Comparison of ENCODE assay signal across 8 mouse cellular contexts in the genomic region with DNA sequence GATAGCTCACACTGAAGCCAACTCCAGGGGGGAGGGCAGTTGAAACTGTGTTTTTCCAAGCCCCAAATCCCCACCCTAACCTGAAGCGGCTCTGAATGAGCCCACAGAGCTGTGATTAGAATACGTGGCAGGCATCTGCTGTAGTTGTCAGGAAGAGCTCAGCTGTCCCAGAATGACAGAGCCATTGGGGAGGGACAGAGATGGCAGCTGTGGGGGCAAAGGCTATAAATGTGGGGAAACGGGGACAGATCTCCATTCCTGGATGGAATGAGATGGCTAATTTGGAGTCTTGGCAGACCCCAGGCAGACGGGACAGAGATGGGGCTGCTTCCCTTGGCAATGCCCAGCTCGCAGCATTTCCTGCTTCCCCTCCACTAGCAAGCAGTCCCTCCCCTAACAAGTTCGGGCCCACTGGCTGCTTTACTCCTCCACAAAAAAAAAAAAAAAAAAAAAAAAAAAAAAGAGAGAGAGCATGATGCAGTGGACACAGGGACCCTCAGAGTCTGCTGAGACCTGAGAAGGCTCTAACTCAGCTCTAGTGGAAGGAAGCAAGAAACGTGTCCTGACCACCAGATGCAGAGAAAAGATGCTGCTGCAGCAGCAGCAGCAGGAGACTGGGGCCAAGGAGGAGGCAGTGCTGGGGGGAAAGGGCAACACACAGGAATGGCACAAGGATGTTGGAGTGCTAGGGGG. TPM values are rescaled to one million over a fixed set of nuclear protein-coding genes. Genes with fewer than 3 reads are reported as not detected.
DNase-seq lines count a peak whose midpoint lies in the region; ATAC-seq lines count a peak whose summit lies in the region.

No protein-coding gene starts in this region.

- peak overlapping the region; percentile 81 for H3K4me2 ChIP-seq in neural tube, embryonic 11.5 days (ENCODE audit: low read depth)
- 0 out of 2 replicates have a peak overlapping the region, but pooled peaks have one; percentile 69 for H3K4me2 ChIP-seq in limb, embryonic 11.5 days (ENCODE audit: low read depth, severe bottlenecking)
- H3K4me2 ChIP-seq in stomach, embryonic 15.5 days, result peak overlapping the region; percentile 88; the same call in 1 of the 2 replicates

- no peaks in the 10 kb centered on the region for H3K9me3 ChIP-seq in heart, embryonic 10.5 days
- H3K9me3 ChIP-seq in neural tube, embryonic 11.5 days (ENCODE audit: control insufficient read depth, low read length), result no peaks in the 10 kb centered on the region
- H3K9me3 ChIP-seq in limb, embryonic 11.5 days (ENCODE audit: control insufficient read depth, low read length), result no peaks in the 10 kb centered on the region
- H3K9me3 ChIP-seq in stomach, embryonic 15.5 days, result no peaks in the 10 kb centered on the region

- H3K9ac ChIP-seq in neural tube, embryonic 11.5 days (ENCODE audit: low read length), result peak overlapping the region; percentile 79; the same call in 1 of the 2 replicates
- H3K9ac ChIP-seq in limb, embryonic 11.5 days (ENCODE audit: low read length), result no peak overlapping the region
- H3K9ac ChIP-seq in stomach, embryonic 15.5 days, result no peak overlapping the region

- ATAC-seq in neural tube, embryonic 11.5 days (ENCODE audit: insufficient read depth, low FRiP score, low TSS enrichment), result no peak
- no peak for ATAC-seq in limb, embryonic 11.5 days (ENCODE audit: insufficient number of reproducible peaks, low FRiP score, low TSS enrichment, low read depth)
- ATAC-seq in stomach, embryonic 15.5 days (ENCODE audit: insufficient read depth, low FRiP score, low read depth), result no peak

- peak overlapping the region; percentile 93 for H3K27ac ChIP-seq in heart, embryonic 10.5 days
- H3K27ac ChIP-seq in neural tube, embryonic 11.5 days (ENCODE audit: low read depth, low read length), result peak overlapping the region; percentile 80
- no peak overlapping the region; the same call in 1 of the 2 replicates for H3K27ac ChIP-seq in limb, embryonic 11.5 days (replicated peaks; ENCODE audit: low read depth, low read length)
- H3K27ac ChIP-seq in stomach, embryonic 15.5 days, result peak overlapping the region; percentile 78; the same call in 1 of the 2 replicates

- DNase-seq in heart, embryonic 10.5 days (ENCODE audit: low spot score), result no peak
- no peak for DNase-seq in heart, postnatal 36 days
- no peak for DNase-seq in neural tube, embryonic 11.5 days (ENCODE audit: low spot score)
- no peak for DNase-seq in neural tube, embryonic 10.5 days (ENCODE audit: extremely low spot score, low spot score)
- no peak for DNase-seq in limb, embryonic 11.5 days (ENCODE audit: low spot score)
- no peak for DNase-seq in adrenal gland, adult (ENCODE audit: inconsistent age in 2 of 2, low spot score in 1 of 2)
- no peak for DNase-seq in layer of hippocampus, postnatal 25 days (ENCODE audit: extremely low spot score in 1 of 2, low spot score in 1 of 2)

- H3K27me3 ChIP-seq in heart, embryonic 10.5 days (ENCODE audit: insufficient read depth, poor library complexity, severe bottlenecking), result peaks cover 20% of the 10 kb centered on the region; the same call in 1 of the 2 replicates
- no peaks in the 10 kb centered on the region for H3K27me3 ChIP-seq in neural tube, embryonic 11.5 days (ENCODE audit: control insufficient read depth, insufficient read depth, low read length)
- H3K27me3 ChIP-seq in limb, embryonic 11.5 days (ENCODE audit: control insufficient read depth, insufficient read depth, low read length), result no peaks in the 10 kb centered on the region
- H3K27me3 ChIP-seq in stomach, embryonic 15.5 days (replicated peaks), result no peaks in the 10 kb centered on the region

- H3K36me3 ChIP-seq in heart, embryonic 10.5 days, result peaks cover 6% of the 10 kb centered on the region
- H3K36me3 ChIP-seq in neural tube, embryonic 11.5 days (ENCODE audit: control insufficient read depth, insufficient read depth, low read length), result no peaks in the 10 kb centered on the region
- H3K36me3 ChIP-seq in limb, embryonic 11.5 days (ENCODE audit: control insufficient read depth, insufficient read depth, low read length), result peaks cover 4% of the 10 kb centered on the region
- H3K36me3 ChIP-seq in stomach, embryonic 15.5 days, result no peaks in the 10 kb centered on the region

- intact Hi-C loops in heart, postnatal 36 days (cut with DNase I), result loop anchor here (2.0 to 5.0 kb wide), 2 partner anchors 48 to 201 kb away; no protein-coding TSS in a partner anchor

- WGBS in heart, embryonic 10.5 days, result 15% methylated on average over 7 of the region's 7 CpGs
- WGBS in neural tube, embryonic 11.5 days, result 27% methylated on average over 7 of the region's 7 CpGs
- WGBS in limb, embryonic 11.5 days, result 15% methylated on average over 7 of the region's 7 CpGs
- WGBS in stomach, embryonic 15.5 days, result 26% methylated on average over 7 of the region's 7 CpGs

- H3K4me3 ChIP-seq in heart, embryonic 10.5 days, result peak overlapping the region; percentile 75; the same call in 1 of the 2 replicates
- H3K4me3 ChIP-seq in neural tube, embryonic 11.5 days (ENCODE audit: low read depth, low read length), result peak overlapping the region; percentile 52; the same call in 1 of the 2 replicates
- 0 out of 2 replicates have a peak overlapping the region, but pooled peaks have one; percentile 3 for H3K4me3 ChIP-seq in limb, embryonic 11.5 days (ENCODE audit: low read depth, low read length)
- peak overlapping the region; percentile 58; the same call in 1 of the 2 replicates for H3K4me3 ChIP-seq in stomach, embryonic 15.5 days (replicated peaks)

- peaks cover 62% of the 10 kb centered on the region for H3K4me1 ChIP-seq in heart, embryonic 10.5 days
- peaks cover 8% of the 10 kb centered on the region for H3K4me1 ChIP-seq in neural tube, embryonic 11.5 days (ENCODE audit: control insufficient read depth, insufficient read depth, low read length)
- peaks cover 18% of the 10 kb centered on the region for H3K4me1 ChIP-seq in limb, embryonic 11.5 days (ENCODE audit: control insufficient read depth, insufficient read depth, low read length)
- peaks cover 17% of the 10 kb centered on the region; the same call in 1 of the 2 replicates for H3K4me1 ChIP-seq in stomach, embryonic 15.5 days

RNA-seq across cellular contexts. Expression of a gene that starts 9.4 kb away (rescaled TPM):
- polyA plus RNA-seq in heart, embryonic 10.5 days (2016; fragmentation: Nextera tagmentation; extraction: Ambion mirVana), result 48.6 and 65.5 TPM in 2 replicates
- total RNA-seq in heart, postnatal 36 days (2021), result 10 to 100 TPM in 1 of 2 experiments, 1 to 10 TPM in 1; 5.6 to 10.6 TPM
- polyA plus RNA-seq in neural tube, embryonic 11.5 days (2014; fragmentation: Nextera tagmentation; extraction: Ambion mirVana), result 61.2 and 67.8 TPM in 2 replicates
- 87.9 and 90.1 TPM in 2 replicates for polyA plus RNA-seq in limb, embryonic 11.5 days (2014; fragmentation: Nextera tagmentation; extraction: Ambion mirVana)
- polyA plus RNA-seq in stomach, embryonic 15.5 days (2015; fragmentation: Nextera tagmentation; extraction: Ambion mirVana), result 88.1 and 95.0 TPM in 2 replicates
- total RNA-seq in layer of hippocampus, postnatal 25 days (2021), result 10 to 100 TPM; 10.8 to 11.9 TPM

RNA-seq across cellular contexts. Expression of a gene that starts 21.7 kb away (rescaled TPM):
- polyA plus RNA-seq in heart, embryonic 10.5 days (2016; fragmentation: Nextera tagmentation; extraction: Ambion mirVana), result 2.0 and 3.6 TPM in 2 replicates
- 10 to 100 TPM; 24.4 to 28.4 TPM for total RNA-seq in heart, postnatal 36 days (2021)
- 5.4 and 5.9 TPM in 2 replicates for polyA plus RNA-seq in neural tube, embryonic 11.5 days (2014; fragmentation: Nextera tagmentation; extraction: Ambion mirVana)
- 4.0 and 4.7 TPM in 2 replicates for polyA plus RNA-seq in limb, embryonic 11.5 days (2014; fragmentation: Nextera tagmentation; extraction: Ambion mirVana)
- polyA plus RNA-seq in stomach, embryonic 15.5 days (2015; fragmentation: Nextera tagmentation; extraction: Ambion mirVana), result 6.0 and 7.0 TPM in 2 replicates
- total RNA-seq in layer of hippocampus, postnatal 25 days (2021), result 10 to 100 TPM; 40.3 to 46.3 TPM

RNA-seq across cellular contexts. Expression of a gene that starts 25.0 kb away (rescaled TPM):
- 22.3 and 23.6 TPM in 2 replicates for polyA plus RNA-seq in heart, embryonic 10.5 days (2016; fragmentation: Nextera tagmentation; extraction: Ambion mirVana)
- 10 to 100 TPM; 24.3 to 24.7 TPM for total RNA-seq in heart, postnatal 36 days (2021)
- 21.8 TPM in 2 replicates for polyA plus RNA-seq in neural tube, embryonic 11.5 days (2014; fragmentation: Nextera tagmentation; extraction: Ambion mirVana)
- 26.4 and 27.4 TPM in 2 replicates for polyA plus RNA-seq in limb, embryonic 11.5 days (2014; fragmentation: Nextera tagmentation; extraction: Ambion mirVana)
- 21.9 and 22.2 TPM in 2 replicates for polyA plus RNA-seq in stomach, embryonic 15.5 days (2015; fragmentation: Nextera tagmentation; extraction: Ambion mirVana)
- total RNA-seq in layer of hippocampus, postnatal 25 days (2021), result 10 to 100 TPM; 55.3 to 56.5 TPM

RNA-seq across cellular contexts. Expression of a gene that starts 49.2 kb away (rescaled TPM):
- polyA plus RNA-seq in heart, embryonic 10.5 days (2016; fragmentation: Nextera tagmentation; extraction: Ambion mirVana), result 35.3 and 41.5 TPM in 2 replicates
- total RNA-seq in heart, postnatal 36 days (2021), result 10 to 100 TPM; 24.5 to 25.3 TPM
- 53.3 and 58.5 TPM in 2 replicates for polyA plus RNA-seq in neural tube, embryonic 11.5 days (2014; fragmentation: Nextera tagmentation; extraction: Ambion mirVana)
- polyA plus RNA-seq in limb, embryonic 11.5 days (2014; fragmentation: Nextera tagmentation; extraction: Ambion mirVana), result 58.8 and 63.0 TPM in 2 replicates
- 55.9 and 59.7 TPM in 2 replicates for polyA plus RNA-seq in stomach, embryonic 15.5 days (2015; fragmentation: Nextera tagmentation; extraction: Ambion mirVana)
- 10 to 100 TPM; 46.6 to 61.8 TPM for total RNA-seq in layer of hippocampus, postnatal 25 days (2021)

Comparison
In these comparisons a context has a peak if more than half of its experiments do, and no peak if none do; other contexts are left out.
1. H3K4me3 ChIP-seq: peak in every context shown above with its lines; median percentile 75 in heart, embryonic 10.5 days; 58 in stomach, embryonic 15.5 days; 52 in neural tube, embryonic 11.5 days; 3 in limb, embryonic 11.5 days.